Mouse (Mus musculus) spleen, adult 18-20 months (tissue): ENCODE measurements around the gene Inpp5f.
A peak's percentile ranks its signal among the peaks of the same experiment; 100 is the strongest.

ENCODE experiments used
- DNase-seq, 2 experiments: peaks; one replicate each; pipeline ENCODE4 v3.0.0; 2022; ENCODE audit warnings: mixed read lengths in 2 of 2

Inpp5f gene

DNA sequence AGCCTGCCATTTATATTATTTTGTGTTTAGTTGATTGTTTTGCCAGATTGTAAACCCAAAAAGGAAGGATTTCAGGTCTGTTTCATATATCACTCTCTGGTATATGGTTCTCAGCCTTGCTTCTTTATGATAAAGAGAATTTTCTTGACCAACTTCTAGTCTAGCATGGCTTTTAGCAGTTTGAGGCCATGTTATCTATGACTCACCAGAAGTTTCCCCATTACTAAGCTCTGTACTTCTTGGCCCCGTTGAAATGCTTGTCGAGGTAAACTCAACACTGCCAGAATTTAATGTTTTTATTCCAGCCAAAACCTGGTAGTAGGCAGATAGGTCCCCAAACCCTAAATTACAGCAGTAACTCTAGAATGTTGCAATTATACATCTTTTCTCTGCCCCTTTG lies 132.8 kb downstream of the Inpp5f start:
- DNase-seq, result no peak

DNA sequence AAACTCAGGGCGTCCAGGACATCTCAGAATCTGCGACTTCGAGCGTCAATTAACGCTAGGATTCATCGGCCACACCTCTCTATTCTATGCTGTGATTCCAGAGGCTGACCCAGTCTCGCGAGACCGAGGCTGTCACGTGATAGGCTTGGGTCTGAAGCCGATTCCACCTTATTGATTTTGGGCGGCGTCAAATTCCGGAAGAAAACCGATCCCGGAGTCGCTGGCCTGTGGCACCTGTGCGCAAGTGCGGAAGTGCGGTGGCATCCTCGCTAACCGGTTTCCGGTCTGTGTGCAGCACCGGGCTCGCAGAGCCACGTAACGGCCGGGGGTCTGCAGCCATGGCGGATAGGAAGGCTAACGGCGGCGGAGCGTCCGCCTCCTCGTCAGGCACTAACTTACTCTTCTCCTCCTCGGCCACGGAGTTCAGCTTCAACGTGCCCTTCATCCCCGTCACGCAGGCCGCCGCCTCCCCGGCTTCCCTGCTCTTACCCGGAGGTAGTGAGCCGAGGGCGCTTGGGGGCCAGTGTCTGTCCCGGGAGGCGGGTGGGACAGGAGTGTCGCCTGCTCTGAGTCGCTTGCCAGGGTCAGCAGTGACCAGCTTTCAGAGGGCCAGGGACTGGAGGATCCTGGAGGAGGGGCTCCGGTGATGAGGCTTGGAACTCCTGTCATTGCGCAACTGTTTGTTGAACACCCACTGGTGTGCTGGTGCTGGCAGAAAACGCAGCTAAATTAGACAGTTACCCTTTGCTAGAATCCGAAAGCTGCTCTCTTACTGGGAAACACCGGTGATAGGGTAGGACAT lies 133.8 kb downstream of the Inpp5f start, which contains the start of gene Sec23ip:
Gene Sec23ip (plus strand): TSS at position 260 of the 802 bp plus-strand sequence.
- DNase-seq, result peak; percentile 96
